8 mouse cellular contexts compared by ENCODE assay signal in the genomic region with DNA sequence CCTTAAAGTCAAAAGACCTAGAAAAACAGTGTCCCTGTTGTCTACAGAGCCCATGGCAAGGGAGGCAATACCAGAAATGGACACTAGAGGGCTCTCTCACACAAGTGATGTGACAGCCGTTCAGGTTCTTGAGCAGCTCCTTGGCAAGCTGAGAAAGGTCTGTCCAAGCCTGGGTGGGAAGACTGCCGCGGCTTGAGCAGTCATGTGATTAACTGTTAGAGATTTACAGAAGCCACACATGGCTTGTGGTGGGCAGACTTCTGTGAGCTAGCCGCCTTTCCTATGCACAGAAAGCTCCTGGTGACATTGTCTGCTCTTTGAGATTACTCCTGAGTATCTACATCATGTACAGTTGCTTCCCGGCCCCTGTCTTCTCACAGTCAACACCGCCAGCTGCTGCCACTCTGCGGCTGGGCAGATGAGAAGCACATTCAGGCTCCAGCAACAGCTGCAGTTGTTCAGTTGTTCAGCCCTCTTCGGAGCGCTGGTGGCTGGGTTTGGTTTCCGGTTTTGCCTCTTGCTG.
DNase-seq lines count a peak whose midpoint lies in the region; ATAC-seq lines count a peak whose summit lies in the region.

No protein-coding gene starts in this region.

- no peak overlapping the region for H3K27ac ChIP-seq in embryonic facial prominence, embryonic 11.5 days (replicated peaks; ENCODE audit: low read depth, low read length)
- H3K27ac ChIP-seq in midbrain, embryonic 15.5 days, result peak overlapping the region; percentile 1; the same call in 1 of the 2 replicates

- 48% methylated on average over 10 of the region's 10 CpGs for WGBS in embryonic facial prominence, embryonic 11.5 days
- WGBS in midbrain, embryonic 15.5 days, result 47% methylated on average over 10 of the region's 10 CpGs

- H3K27me3 ChIP-seq in embryonic facial prominence, embryonic 11.5 days (ENCODE audit: control insufficient read depth, insufficient read depth, low read length), result no peaks in the 10 kb centered on the region
- no peaks in the 10 kb centered on the region for H3K27me3 ChIP-seq in midbrain, embryonic 15.5 days (replicated peaks)

- DNase-seq in 3134 (ENCODE audit: extremely low read depth, insufficient read length, low spot score), result peak; percentile 58
- peak; percentile 91 for DNase-seq in adrenal gland, postnatal 14 days
- peak; percentile 97 for DNase-seq in embryonic facial prominence, embryonic 11.5 days (ENCODE audit: low spot score)
- DNase-seq in heart, adult 11 months, result peak; percentile 95
- peak; percentile 89 for DNase-seq in kidney, adult 11 months
- peak; percentile 89 for DNase-seq in left cerebral cortex, postnatal 4 days
- DNase-seq in spleen, adult 18-20 months, result peak; percentile 21 to 78

- H3K9ac ChIP-seq in embryonic facial prominence, embryonic 11.5 days (replicated peaks; ENCODE audit: low read length), result no peak overlapping the region
- no peak overlapping the region for H3K9ac ChIP-seq in midbrain, embryonic 15.5 days

- no peaks in the 10 kb centered on the region for H3K9me3 ChIP-seq in embryonic facial prominence, embryonic 11.5 days (replicated peaks; ENCODE audit: control insufficient read depth, low read length)
- H3K9me3 ChIP-seq in midbrain, embryonic 15.5 days, result no peaks in the 10 kb centered on the region

- no peaks in the 10 kb centered on the region for H3K36me3 ChIP-seq in embryonic facial prominence, embryonic 11.5 days (replicated peaks; ENCODE audit: control insufficient read depth, insufficient read depth, low read depth, low read length)
- no peaks in the 10 kb centered on the region for H3K36me3 ChIP-seq in midbrain, embryonic 15.5 days (replicated peaks)

- H3K4me3 ChIP-seq in embryonic facial prominence, embryonic 11.5 days (ENCODE audit: low read depth, low read length), result no peak overlapping the region
- H3K4me3 ChIP-seq in midbrain, embryonic 15.5 days, result no peak overlapping the region

- H3K4me1 ChIP-seq in embryonic facial prominence, embryonic 11.5 days (ENCODE audit: control insufficient read depth, insufficient read depth, low read length), result no peaks in the 10 kb centered on the region
- peaks cover 4% of the 10 kb centered on the region for H3K4me1 ChIP-seq in midbrain, embryonic 15.5 days

- ATAC-seq in embryonic facial prominence, embryonic 11.5 days (replicated peaks; ENCODE audit: insufficient number of reproducible peaks, low FRiP score, low TSS enrichment, low read depth), result peak; percentile 44; the same call in 1 of the 2 replicates
- peak; percentile 85 for ATAC-seq in midbrain, embryonic 15.5 days (replicated peaks)

- intact Hi-C loops in left cerebral cortex, postnatal 4 days (cut with DNase I), result loop anchor here (2.0 kb wide), 1 partner anchor 319 kb away; no protein-coding TSS in a partner anchor

- no peak overlapping the region for H3K4me2 ChIP-seq in embryonic facial prominence, embryonic 11.5 days (ENCODE audit: low read depth, low read length)
- no peak overlapping the region for H3K4me2 ChIP-seq in midbrain, embryonic 15.5 days
